Mouse (Mus musculus) heart, embryonic 12.5 days (tissue): ENCODE measurements around the gene Abcg1. TPM values are rescaled to one million over a fixed set of nuclear protein-coding genes. Genes with fewer than 3 reads are reported as not detected.

ENCODE experiments used
- ATAC-seq: fragments of 200-750 bp; cut with Nextera tagmentation; 2 replicates; pipeline ENCODE4 v1.8.0; 2017; ENCODE audit warnings: moderate TSS enrichment, moderate library complexity; ENCODE audit not compliant: insufficient number of reproducible peaks, low FRiP score
- H3K27ac ChIP-seq: fragments of 300-500 bp; sonication (generic); 2 replicates; pipeline ENCODE4 v1.5.1; 2016; ENCODE audit warnings: mild to moderate bottlenecking, moderate library complexity; ENCODE audit not compliant: poor library complexity, severe bottlenecking
- H3K27me3 ChIP-seq: fragments of 300-500 bp; sonication (generic); replicated peaks from 2 replicates; pipeline ENCODE4 v1.6.1; 2016; ENCODE audit warnings: mild to moderate bottlenecking, moderate library complexity
- H3K36me3 ChIP-seq: fragments of 300-500 bp; sonication (generic); 2 replicates; pipeline ENCODE4 v1.6.1; 2016; ENCODE audit warnings: mild to moderate bottlenecking, moderate library complexity
- H3K4me1 ChIP-seq: fragments of 300-500 bp; sonication (generic); replicated peaks from 2 replicates; pipeline ENCODE4 v1.6.1; 2016; ENCODE audit warnings: mild to moderate bottlenecking
- H3K4me2 ChIP-seq: fragments of 300-500 bp; sonication (generic); 2 replicates; pipeline ENCODE4 v1.6.1; 2016; ENCODE audit warnings: mild to moderate bottlenecking, moderate library complexity
- H3K4me3 ChIP-seq: fragments of 300-500 bp; sonication (generic); 2 replicates; pipeline ENCODE4 v1.5.1; 2016; ENCODE audit warnings: mild to moderate bottlenecking
- H3K9ac ChIP-seq: fragments of 300-500 bp; sonication (generic); 2 replicates; pipeline ENCODE4 v1.6.1; 2016; ENCODE audit warnings: mild to moderate bottlenecking, moderate library complexity
- H3K9me3 ChIP-seq: fragments of 300-500 bp; sonication (generic); replicated peaks from 2 replicates; pipeline ENCODE4 v1.6.1; 2016; ENCODE audit warnings: mild to moderate bottlenecking, moderate library complexity
- WGBS: fragments of 180-500 bp; shearing (Covaris S2); methylation state at CpG from one replicate; pipeline ENCODE4 v1.1.7; 2016; 5-methylcytosine and 5-hydroxymethylcytosine counted together
- polyA plus RNA-seq: library from polyadenylated mRNA; unstranded; fragments of >200 nt; fragmentation: Nextera tagmentation; extraction: Ambion mirVana; gene quantifications from 2 replicates; pipeline ENCODE4 v1.2.1, GENCODE M21; 2016

Gene Abcg1
- polyA plus RNA-seq, 1 experiment from 2014 or later = 6.6 TPM

- H3K4me1 ChIP-seq = no peaks in the 10 kb centered on the region
- H3K27ac ChIP-seq = no peak overlapping the region
- no peaks in the 10 kb centered on the region for H3K36me3 ChIP-seq
- no peak overlapping the region for H3K9ac ChIP-seq
- WGBS = 67% methylated on average over 10 of the region's 10 CpGs
- no peaks in the 10 kb centered on the region for H3K9me3 ChIP-seq
- no peak overlapping the region for H3K4me2 ChIP-seq
- no peak for ATAC-seq
- H3K4me3 ChIP-seq = no peak overlapping the region
- peaks cover 13% of the 10 kb centered on the region for H3K27me3 ChIP-seq
Observed at GRCm38 (mm10) chr17:31131269-31131821, 73.9 kb downstream of the Abcg1 start.

GRCm38 (mm10) chr17:31133776-31134175 lies 76.3 kb downstream of the Abcg1 start:
- Histone ChIP-seq H3K9ac (no peak overlapping the region), H3K27ac (no peak overlapping the region), H3K27me3 (peaks cover 4% of the 10 kb centered on the region; the same call in 1 of the 2 replicates), H3K4me2 (no peak overlapping the region), H3K4me3 (no peak overlapping the region), H3K36me3 (no peaks in the 10 kb centered on the region), H3K4me1 (no peaks in the 10 kb centered on the region), H3K9me3 (no peaks in the 10 kb centered on the region)
- ATAC-seq = no peak
- WGBS = 69% methylated on average over 15 of the region's 15 CpGs

GRCm38 (mm10) chr17:31134913-31135312 lies 77.4 kb downstream of the Abcg1 start:
- 68% methylated on average over 6 of the region's 6 CpGs for WGBS
- no peaks in the 10 kb centered on the region for H3K36me3 ChIP-seq
- H3K4me3 ChIP-seq = no peak overlapping the region
- peaks cover 4% of the 10 kb centered on the region; the same call in 1 of the 2 replicates for H3K27me3 ChIP-seq
- no peaks in the 10 kb centered on the region for H3K4me1 ChIP-seq
- no peaks in the 10 kb centered on the region for H3K9me3 ChIP-seq
- ATAC-seq = no peak
- H3K4me2 ChIP-seq = no peak overlapping the region
- H3K9ac ChIP-seq = no peak overlapping the region
- H3K27ac ChIP-seq = no peak overlapping the region

GRCm38 (mm10) chr17:31136291-31136690 lies 78.8 kb downstream of the Abcg1 start:
- Histone ChIP-seq H3K9ac (no peak overlapping the region), H3K27me3 (peaks cover 4% of the 10 kb centered on the region; the same call in 1 of the 2 replicates), H3K4me2 (no peak overlapping the region), H3K27ac (no peak overlapping the region), H3K4me3 (no peak overlapping the region), H3K36me3 (no peaks in the 10 kb centered on the region), H3K9me3 (no peaks in the 10 kb centered on the region), H3K4me1 (no peaks in the 10 kb centered on the region)
- no peak for ATAC-seq
- 66% methylated on average over 3 of the region's 3 CpGs for WGBS

- H3K27ac ChIP-seq = no peak overlapping the region
- no peaks in the 10 kb centered on the region for H3K9me3 ChIP-seq
- H3K4me2 ChIP-seq = no peak overlapping the region
- H3K4me3 ChIP-seq = no peak overlapping the region
- H3K36me3 ChIP-seq = no peaks in the 10 kb centered on the region
- peaks cover 4% of the 10 kb centered on the region; the same call in 1 of the 2 replicates for H3K27me3 ChIP-seq
- H3K9ac ChIP-seq = no peak overlapping the region
- no peaks in the 10 kb centered on the region for H3K4me1 ChIP-seq
- WGBS = 70% methylated on average over 1 of the region's 1 CpGs
- no peak for ATAC-seq
Observed at GRCm38 (mm10) chr17:31136821-31137220, 79.3 kb downstream of the Abcg1 start.

- WGBS = 18% methylated on average over 5 of the region's 5 CpGs
- H3K27ac ChIP-seq = no peak overlapping the region
- H3K4me3 ChIP-seq = no peak overlapping the region
- no peaks in the 10 kb centered on the region for H3K4me1 ChIP-seq
- no peak for ATAC-seq
- H3K9ac ChIP-seq = no peak overlapping the region
- H3K36me3 ChIP-seq = no peaks in the 10 kb centered on the region
- peaks cover 4% of the 10 kb centered on the region; the same call in 1 of the 2 replicates for H3K27me3 ChIP-seq
- H3K9me3 ChIP-seq = no peaks in the 10 kb centered on the region
- no peak overlapping the region for H3K4me2 ChIP-seq
Observed at GRCm38 (mm10) chr17:31138398-31138797, 80.9 kb downstream of the Abcg1 start.

- Histone ChIP-seq H3K27me3 (peaks cover 7% of the 10 kb centered on the region; the same call in 1 of the 2 replicates), H3K4me2 (no peak overlapping the region), H3K36me3 (no peaks in the 10 kb centered on the region), H3K4me1 (no peaks in the 10 kb centered on the region), H3K4me3 (no peak overlapping the region), H3K9ac (no peak overlapping the region), H3K27ac (no peak overlapping the region), H3K9me3 (peaks cover 7% of the 10 kb centered on the region; the same call in 1 of the 2 replicates)
- 86% methylated on average over 7 of the region's 7 CpGs for WGBS
- no peak for ATAC-seq
Observed at GRCm38 (mm10) chr17:31142116-31142515, 84.6 kb downstream of the Abcg1 start.

- H3K36me3 ChIP-seq = no peaks in the 10 kb centered on the region
- no peak within 1 kb of the TSS for H3K9ac ChIP-seq
- no peak within 1 kb of the TSS for H3K4me2 ChIP-seq
- no peak for ATAC-seq
- H3K9me3 ChIP-seq = peaks cover 11% of the 10 kb centered on the region; the same call in 1 of the 2 replicates
- H3K27ac ChIP-seq = no peak within 1 kb of the TSS
- WGBS = 66% methylated on average over 15 of the region's 15 CpGs
- H3K4me3 ChIP-seq = no peak within 1 kb of the TSS
- peaks cover 7% of the 10 kb centered on the region; the same call in 1 of the 2 replicates for H3K27me3 ChIP-seq
- no peaks in the 10 kb centered on the region for H3K4me1 ChIP-seq
Observed at GRCm38 (mm10) chr17:31144040-31145037, 86.9 kb downstream of the Abcg1 start, which contains the start of gene Tff2. Tff2 (minus strand) TSS chr17:31144282.

GRCm38 (mm10) chr17:31145998-31146397 lies 88.5 kb downstream of the Abcg1 start:
- Histone ChIP-seq H3K4me1 (no peaks in the 10 kb centered on the region), H3K9me3 (peaks cover 11% of the 10 kb centered on the region; the same call in 1 of the 2 replicates), H3K27ac (no peak overlapping the region), H3K9ac (no peak overlapping the region), H3K27me3 (peaks cover 7% of the 10 kb centered on the region; the same call in 1 of the 2 replicates), H3K4me2 (no peak overlapping the region), H3K4me3 (no peak overlapping the region), H3K36me3 (no peaks in the 10 kb centered on the region)
- ATAC-seq = no peak
- 77% methylated on average over 9 of the region's 9 CpGs for whole genome bisulfite sequencing

GRCm38 (mm10) chr17:31152512-31152911 lies 95.0 kb downstream of the Abcg1 start:
- Histone ChIP-seq H3K36me3 (no peaks in the 10 kb centered on the region), H3K4me1 (0 out of 2 replicates have a peak, but pooled peaks cover 6% of the 10 kb centered on the region), H3K4me3 (no peak overlapping the region), H3K27me3 (0 out of 2 replicates have a peak, but pooled peaks cover 4% of the 10 kb centered on the region), H3K9ac (no peak overlapping the region), H3K4me2 (no peak overlapping the region), H3K27ac (no peak overlapping the region), H3K9me3 (0 out of 2 replicates have a peak, but pooled peaks cover 4% of the 10 kb centered on the region)
- no peak for ATAC-seq
- WGBS = 61% methylated on average over 5 of the region's 5 CpGs

- 54% methylated on average over 9 of the region's 9 CpGs for WGBS
- ATAC-seq = no peak
- H3K36me3 ChIP-seq = no peaks in the 10 kb centered on the region
Observed at GRCm38 (mm10) chr17:31152966-31153499, 95.6 kb downstream of the Abcg1 start.

More at GRCm38 (mm10) chr17:31152966-31153499, 95.6 kb downstream of the Abcg1 start:
- Histone ChIP-seq H3K9ac (no peak overlapping the region), H3K27me3 (0 out of 2 replicates have a peak, but pooled peaks cover 4% of the 10 kb centered on the region), H3K27ac (no peak overlapping the region), H3K4me3 (no peak overlapping the region), H3K4me2 (no peak overlapping the region), H3K9me3 (0 out of 2 replicates have a peak, but pooled peaks cover 4% of the 10 kb centered on the region), H3K4me1 (0 out of 2 replicates have a peak, but pooled peaks cover 6% of the 10 kb centered on the region)
